Mouse (Mus musculus) midbrain, postnatal 0 days (tissue): ENCODE data around the gene Lyst. TPM values are rescaled to one million over a fixed set of nuclear protein-coding genes. Genes with fewer than 3 reads are reported as not detected.

ENCODE experiments used
- ATAC-seq: fragments of 200-750 bp; cut with Nextera tagmentation; 2 replicates; pipeline ENCODE4 v1.8.0; 2017; ENCODE audit warnings: moderate number of reproducible peaks, mild to moderate bottlenecking, moderate TSS enrichment, moderate library complexity; ENCODE audit not compliant: low FRiP score
- DNase-seq: peaks from one replicate; pipeline ENCODE4 v3.0.0-alpha.2; 2015; ENCODE audit warnings: low spot score
- H3K27ac ChIP-seq: fragments of 300-500 bp; sonication (generic); 2 replicates; pipeline ENCODE4 v1.5.1; 2014; ENCODE audit warnings: low read depth, mild to moderate bottlenecking, low read length, mixed read lengths
- H3K27me3 ChIP-seq: fragments of 300-500 bp; sonication (generic); 2 replicates; pipeline ENCODE4 v1.6.1; 2014; ENCODE audit warnings: low read length, control low read depth, mixed read lengths; ENCODE audit not compliant: insufficient read depth
- H3K36me3 ChIP-seq: fragments of 300-500 bp; sonication (generic); 2 replicates; pipeline ENCODE4 v1.6.1; 2014; ENCODE audit warnings: low read length, control low read depth, mixed read lengths; ENCODE audit not compliant: insufficient read depth
- H3K4me1 ChIP-seq: fragments of 300-500 bp; sonication (generic); 2 replicates; pipeline ENCODE4 v1.6.1; 2014; ENCODE audit warnings: mild to moderate bottlenecking, control low read depth, antibody characterized with exemption, low read length, mixed read lengths; ENCODE audit not compliant: insufficient read depth
- H3K4me2 ChIP-seq: fragments of 300-500 bp; sonication (generic); 2 replicates; pipeline ENCODE4 v1.6.1; 2014; ENCODE audit warnings: low read depth, mild to moderate bottlenecking, low read length, mixed read lengths; ENCODE audit not compliant: poor library complexity, severe bottlenecking
- H3K4me3 ChIP-seq: fragments of 300-500 bp; sonication (generic); 2 replicates; pipeline ENCODE4 v1.5.1; 2014; ENCODE audit warnings: low read depth, mild to moderate bottlenecking, low read length, moderate library complexity
- H3K9ac ChIP-seq: fragments of 300-500 bp; sonication (generic); replicated peaks from 2 replicates; pipeline ENCODE4 v1.6.1; 2014; ENCODE audit warnings: mild to moderate bottlenecking, low read length, moderate library complexity, mixed read lengths; ENCODE audit not compliant: poor library complexity, severe bottlenecking
- H3K9me3 ChIP-seq: fragments of 300-500 bp; sonication (generic); 2 replicates; pipeline ENCODE4 v1.6.1; 2016; ENCODE audit warnings: low read length, control low read depth
- CTCF ChIP-seq: IDR thresholded peaks from 2 replicates; pipeline ENCODE4 v1.5.1; 2016; ENCODE audit warnings: antibody characterized with exemption, mild to moderate bottlenecking
- WGBS: fragments of 180-500 bp; shearing (Covaris S2); extraction: QIAGEN DNeasy Blood & Tissue Kit; methylation state at CpG from one replicate; pipeline ENCODE4 v1.1.7; 2014; 5-methylcytosine and 5-hydroxymethylcytosine counted together
- polyA plus RNA-seq: library from polyadenylated mRNA; unstranded; fragments of >200 nt; fragmentation: Nextera tagmentation; extraction: Ambion mirVana; gene quantifications from 2 replicates; pipeline ENCODE4 v1.2.1, GENCODE M21; 2015
- total RNA-seq: library from RNA; depleted of rRNA; stranded (reverse); fragments of >200 nt; gene quantifications from 2 replicates; pipeline ENCODE4 v1.2.3, GENCODE M21; 2014

Lyst gene
- total and polyA plus RNA-seq, 2 experiments from 2014 or later: 5.2 to 15.9 TPM

GRCm38 (mm10) chr13:13549687-13550660, 40.2 kb upstream of the Lyst start:
- TF ChIP-seq CTCF: no peak
- Histone ChIP-seq H3K4me1 (no peaks in the 10 kb centered on the region), H3K36me3 (no peaks in the 10 kb centered on the region), H3K9ac (no peak overlapping the region), H3K27ac (no peak overlapping the region), H3K27me3 (0 out of 2 replicates have a peak, but pooled peaks cover 2% of the 10 kb centered on the region), H3K9me3 (no peaks in the 10 kb centered on the region), H3K4me3 (no peak overlapping the region), H3K4me2 (no peak overlapping the region)
- WGBS: 63% methylated on average over 9 of the region's 9 CpGs
- ATAC-seq (no peak), DNase-seq (no peak)

DNA sequence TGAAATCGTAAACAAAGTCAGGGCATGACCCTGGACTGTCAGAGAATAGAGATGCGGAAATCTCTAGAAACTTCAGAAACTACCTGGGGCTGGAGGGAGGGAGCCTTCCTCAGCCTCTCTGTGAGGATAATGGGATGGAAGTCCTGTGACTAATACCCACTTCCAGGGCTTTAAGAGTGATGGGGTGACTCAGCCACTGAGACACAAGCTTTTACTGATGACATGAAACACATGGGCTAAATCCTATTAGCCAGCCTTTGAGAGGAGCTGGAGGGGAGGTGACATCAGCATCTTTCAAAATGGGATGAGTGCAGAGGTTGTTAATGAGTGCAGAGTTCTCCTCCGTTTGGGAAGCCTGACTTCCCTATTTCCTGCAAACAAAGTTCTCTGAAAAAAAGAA, 38.2 kb upstream of the Lyst start:
- H3K27me3 ChIP-seq: 0 out of 2 replicates have a peak, but pooled peaks cover 4% of the 10 kb centered on the region
- H3K36me3 ChIP-seq: no peaks in the 10 kb centered on the region
- 16% methylated on average over 3 of the region's 3 CpGs for WGBS
- no peak overlapping the region for H3K27ac ChIP-seq
- DNase-seq: no peak
- TF ChIP-seq CTCF: no peak
- no peak overlapping the region for H3K9ac ChIP-seq
- H3K4me2 ChIP-seq: no peak overlapping the region
- no peak for ATAC-seq
- H3K4me3 ChIP-seq: no peak overlapping the region
- no peaks in the 10 kb centered on the region for H3K4me1 ChIP-seq
- H3K9me3 ChIP-seq: no peaks in the 10 kb centered on the region

DNA sequence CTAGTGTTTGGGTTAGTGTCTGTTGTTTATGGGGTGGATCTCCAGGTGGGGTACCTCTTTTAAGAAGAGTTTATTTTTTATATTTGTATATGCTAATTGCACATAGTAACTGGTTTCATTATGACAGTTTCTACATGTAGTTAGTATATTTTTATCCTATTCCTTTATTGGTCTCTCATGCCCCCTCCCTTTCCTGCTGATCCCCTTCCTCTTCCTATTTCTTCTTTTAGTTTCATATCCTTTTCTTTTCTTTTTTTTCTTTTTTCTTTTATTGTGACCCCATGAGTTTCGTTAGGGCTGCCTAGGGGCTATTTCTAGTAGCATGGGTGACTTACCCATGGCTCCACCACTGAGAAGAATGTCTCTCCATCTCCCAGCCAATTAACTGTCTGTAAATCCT, 36.5 kb upstream of the Lyst start:
- no peak overlapping the region for H3K4me3 ChIP-seq
- WGBS: 71% methylated on average over 1 of the region's 1 CpGs
- TF ChIP-seq CTCF: no peak
- H3K27ac ChIP-seq: no peak overlapping the region
- H3K36me3 ChIP-seq: no peaks in the 10 kb centered on the region
- H3K4me1 ChIP-seq: no peaks in the 10 kb centered on the region
- ATAC-seq: no peak
- H3K9ac ChIP-seq: no peak overlapping the region
- no peak for DNase-seq
- H3K9me3 ChIP-seq: no peaks in the 10 kb centered on the region
- no peak overlapping the region for H3K4me2 ChIP-seq
- H3K27me3 ChIP-seq: 0 out of 2 replicates have a peak, but pooled peaks cover 4% of the 10 kb centered on the region

GRCm38 (mm10) chr13:13555196-13555595, 35.0 kb upstream of the Lyst start:
- DNase-seq (no peak), ATAC-seq (no peak)
- H3K4me3 ChIP-seq: no peak overlapping the region
- 0 out of 2 replicates have a peak, but pooled peaks cover 4% of the 10 kb centered on the region for H3K27me3 ChIP-seq
- H3K36me3 ChIP-seq: no peaks in the 10 kb centered on the region
- WGBS: 94% methylated on average over 3 of the region's 3 CpGs
- no peak overlapping the region for H3K9ac ChIP-seq
- H3K9me3 ChIP-seq: no peaks in the 10 kb centered on the region
- TF ChIP-seq CTCF: no peak
- no peaks in the 10 kb centered on the region for H3K4me1 ChIP-seq
- H3K27ac ChIP-seq: no peak overlapping the region
- H3K4me2 ChIP-seq: no peak overlapping the region

- no peak for TF ChIP-seq CTCF
- WGBS: 84% methylated on average over 5 of the region's 5 CpGs
- DNase-seq: no peak
- Histone ChIP-seq H3K4me2 (no peak overlapping the region), H3K36me3 (no peaks in the 10 kb centered on the region), H3K27me3 (0 out of 2 replicates have a peak, but pooled peaks cover 4% of the 10 kb centered on the region), H3K4me3 (no peak overlapping the region), H3K9ac (no peak overlapping the region), H3K4me1 (no peaks in the 10 kb centered on the region), H3K9me3 (no peaks in the 10 kb centered on the region), H3K27ac (no peak overlapping the region)
- ATAC-seq: no peak
Measured at GRCm38 (mm10) chr13:13557001-13557743, 33.0 kb upstream of the Lyst start.

GRCm38 (mm10) chr13:13558251-13558650, 31.9 kb upstream of the Lyst start:
- Histone ChIP-seq H3K9ac (no peak overlapping the region), H3K4me2 (no peak overlapping the region), H3K27ac (no peak overlapping the region), H3K4me3 (no peak overlapping the region), H3K4me1 (no peaks in the 10 kb centered on the region), H3K9me3 (no peaks in the 10 kb centered on the region), H3K36me3 (no peaks in the 10 kb centered on the region), H3K27me3 (0 out of 2 replicates have a peak, but pooled peaks cover 4% of the 10 kb centered on the region)
- no peak for DNase-seq
- ATAC-seq: no peak
- WGBS: 72% methylated on average over 2 of the region's 2 CpGs
- no peak for TF ChIP-seq CTCF
